Mouse (Mus musculus): ENCODE measurements at regions not wholly inside any gene's neighbourhood (a gene's known extent, or its start where the extent isn't known, plus 50 kb on each side); places are given as distances from the start of the nearest gene placed in this dataset.

DNA sequence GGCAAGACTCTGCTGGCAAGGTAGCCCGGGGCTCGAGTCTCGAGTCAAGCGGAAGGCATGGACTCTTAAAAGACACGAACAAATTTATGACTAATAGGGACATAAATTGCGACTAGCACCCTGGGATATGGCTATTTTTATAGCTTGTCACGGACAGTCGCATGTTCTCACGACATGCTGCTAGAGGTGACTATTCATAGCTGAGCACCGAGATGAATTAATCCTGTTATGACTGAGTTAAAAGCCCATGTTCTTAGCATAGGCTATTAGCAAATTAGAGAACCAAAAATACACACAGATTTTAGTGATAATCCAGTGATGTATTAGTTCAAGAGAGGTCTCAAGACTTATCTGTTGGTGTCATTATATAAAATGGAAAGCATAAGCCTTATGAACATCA, 539.2 kb downstream of the Gm19410 start:
- WGBS: 76% methylated on average over 10 of the region's 10 CpGs
- Histone ChIP-seq H3K36me3 (no peaks in the 10 kb centered on the region), H3K9ac (no peak overlapping the region), H3K4me2 (no peak overlapping the region), H3K4me3 (no peak overlapping the region), H3K4me1 (no peaks in the 10 kb centered on the region), H3K27ac (no peak overlapping the region), H3K27me3 (no peaks in the 10 kb centered on the region), H3K9me3 (no peaks in the 10 kb centered on the region)
- no peak for ATAC-seq (ENCODE audit: insufficient number of reproducible peaks, low FRiP score, low TSS enrichment, low read depth)

DNA sequence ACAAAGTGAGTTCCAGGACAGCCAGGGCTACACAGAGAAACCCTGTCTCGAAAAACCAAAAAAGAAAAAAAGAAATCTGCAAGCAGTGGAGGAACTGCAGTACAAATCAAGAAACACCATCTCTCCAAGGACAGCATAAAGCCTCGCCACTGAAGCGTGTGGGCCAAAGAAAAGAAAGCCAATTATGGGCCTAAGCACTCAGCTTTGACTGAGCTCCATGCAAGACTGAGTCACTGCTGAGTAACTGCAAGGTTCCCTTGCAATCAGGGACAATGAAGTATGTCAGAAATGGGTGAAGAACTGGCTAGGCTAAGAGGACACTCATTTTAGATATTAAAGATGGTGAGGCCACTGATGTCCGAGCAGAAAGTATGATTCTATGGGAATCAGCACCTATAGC, 540.7 kb downstream of the Gm19410 start:
- Histone ChIP-seq H3K9ac (no peak overlapping the region), H3K4me1 (peaks cover 2% of the 10 kb centered on the region; the same call in 1 of the 2 replicates), H3K9me3 (no peaks in the 10 kb centered on the region), H3K27me3 (no peaks in the 10 kb centered on the region), H3K36me3 (no peaks in the 10 kb centered on the region), H3K4me2 (no peak overlapping the region), H3K27ac (no peak overlapping the region), H3K4me3 (no peak overlapping the region)
- 84% methylated on average over 4 of the region's 4 CpGs for WGBS
- no peak for ATAC-seq (ENCODE audit: insufficient number of reproducible peaks, low FRiP score, low TSS enrichment, low read depth)

DNA sequence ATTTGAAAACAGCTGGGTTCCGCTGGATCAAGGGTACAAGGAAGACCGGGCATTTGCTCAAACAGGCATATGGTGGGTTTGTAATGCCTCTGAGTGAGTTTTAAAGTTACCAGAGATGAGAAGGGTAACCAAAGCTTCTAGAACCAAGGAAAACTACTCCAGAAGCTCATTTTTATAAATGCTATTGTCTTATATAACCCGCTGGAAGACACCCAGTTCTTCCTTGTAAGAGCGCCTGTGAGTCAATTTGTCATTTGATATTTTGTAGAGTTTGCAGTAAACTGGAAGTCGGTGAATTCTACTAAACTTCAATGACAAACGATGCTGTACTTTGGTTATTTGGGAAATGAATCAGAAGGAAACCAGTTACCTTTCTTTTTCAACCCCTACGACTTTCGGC, 541.9 kb downstream of the Gm19410 start:
- Histone ChIP-seq H3K27ac (no peak overlapping the region), H3K4me1 (peaks cover 2% of the 10 kb centered on the region; the same call in 1 of the 2 replicates), H3K4me3 (no peak overlapping the region), H3K9ac (no peak overlapping the region), H3K4me2 (no peak overlapping the region), H3K9me3 (no peaks in the 10 kb centered on the region), H3K36me3 (no peaks in the 10 kb centered on the region), H3K27me3 (no peaks in the 10 kb centered on the region)
- 82% methylated on average over 8 of the region's 8 CpGs for WGBS
- no peak for ATAC-seq (ENCODE audit: insufficient number of reproducible peaks, low FRiP score, low TSS enrichment, low read depth)

DNA sequence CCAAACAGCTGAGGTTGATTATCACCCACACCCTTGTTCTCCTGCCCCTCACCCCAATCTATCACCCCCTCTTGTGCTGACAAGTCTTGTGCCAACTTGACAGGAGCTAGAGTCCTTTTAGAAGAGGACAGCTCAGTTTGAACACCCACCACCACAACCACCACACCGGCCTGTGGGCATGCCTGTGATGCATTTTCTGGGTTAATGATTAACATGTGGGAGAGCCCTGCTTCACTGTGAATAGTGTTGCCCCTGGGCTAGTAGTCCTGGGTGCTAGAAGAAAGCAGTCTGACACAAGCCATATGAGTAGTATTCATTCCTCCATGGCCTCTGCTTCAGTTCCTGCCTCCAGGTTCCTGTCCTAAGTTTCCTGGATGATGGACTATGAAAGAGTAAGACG, 542.5 kb downstream of the Gm19410 start:
- Histone ChIP-seq H3K4me3 (no peak overlapping the region), H3K4me2 (no peak overlapping the region), H3K36me3 (no peaks in the 10 kb centered on the region), H3K27ac (no peak overlapping the region), H3K9ac (no peak overlapping the region), H3K27me3 (no peaks in the 10 kb centered on the region), H3K4me1 (peaks cover 2% of the 10 kb centered on the region; the same call in 1 of the 2 replicates), H3K9me3 (no peaks in the 10 kb centered on the region)
- 69% methylated on average over 2 of the region's 2 CpGs for WGBS
- no peak for ATAC-seq (ENCODE audit: insufficient number of reproducible peaks, low FRiP score, low TSS enrichment, low read depth)

DNA sequence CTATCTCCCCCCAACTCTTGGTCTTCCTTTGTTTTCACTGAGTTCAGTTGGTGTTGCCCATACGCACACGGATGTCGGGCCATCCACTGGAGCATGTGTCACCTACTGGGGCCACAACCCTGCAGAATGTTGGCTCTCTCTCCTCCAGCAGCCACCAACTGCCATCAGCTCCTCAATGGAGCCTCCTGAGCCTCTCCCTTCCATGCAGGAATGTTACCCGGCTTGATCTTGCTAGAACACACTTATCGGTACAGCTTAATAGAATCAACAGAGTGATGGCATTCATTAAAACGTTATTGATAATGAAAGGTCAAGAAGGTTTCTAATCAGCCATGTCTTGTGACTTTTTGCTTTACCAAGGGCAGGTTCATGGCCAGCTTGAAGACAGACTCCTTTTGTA, 543.7 kb downstream of the Gm19410 start:
- no peak for ATAC-seq (ENCODE audit: insufficient number of reproducible peaks, low FRiP score, low TSS enrichment, low read depth)
- Histone ChIP-seq H3K9me3 (no peaks in the 10 kb centered on the region), H3K9ac (no peak overlapping the region), H3K4me3 (no peak overlapping the region), H3K27ac (no peak overlapping the region), H3K4me2 (no peak overlapping the region), H3K36me3 (no peaks in the 10 kb centered on the region), H3K27me3 (no peaks in the 10 kb centered on the region), H3K4me1 (peaks cover 2% of the 10 kb centered on the region; the same call in 1 of the 2 replicates)
- 93% methylated on average over 6 of the region's 6 CpGs for WGBS

DNA sequence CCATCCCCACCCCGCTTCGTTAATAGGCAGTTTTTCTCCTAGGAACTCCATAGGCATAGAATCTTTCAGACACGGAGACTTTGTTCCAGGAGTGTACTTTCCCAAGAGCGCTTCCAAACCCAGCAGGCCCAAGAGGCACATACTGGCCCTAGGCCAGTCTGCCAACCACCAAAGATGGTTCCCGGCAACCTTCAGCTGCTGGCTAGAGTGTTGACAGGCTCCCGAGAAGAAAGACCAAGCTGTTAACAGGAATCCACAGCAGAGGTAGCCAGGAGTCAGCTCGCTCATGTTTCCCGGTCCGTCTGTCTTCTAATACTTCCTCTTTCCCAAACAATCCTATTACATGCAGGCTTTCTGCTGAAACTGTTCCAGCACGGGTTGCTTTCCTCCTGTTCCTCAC, 544.4 kb downstream of the Gm19410 start:
- peak overlapping the region; percentile 47 for H3K27ac ChIP-seq
- ATAC-seq (ENCODE audit: insufficient number of reproducible peaks, low FRiP score, low TSS enrichment, low read depth): peak; percentile 14; the same call in 1 of the 2 replicates

DNA sequence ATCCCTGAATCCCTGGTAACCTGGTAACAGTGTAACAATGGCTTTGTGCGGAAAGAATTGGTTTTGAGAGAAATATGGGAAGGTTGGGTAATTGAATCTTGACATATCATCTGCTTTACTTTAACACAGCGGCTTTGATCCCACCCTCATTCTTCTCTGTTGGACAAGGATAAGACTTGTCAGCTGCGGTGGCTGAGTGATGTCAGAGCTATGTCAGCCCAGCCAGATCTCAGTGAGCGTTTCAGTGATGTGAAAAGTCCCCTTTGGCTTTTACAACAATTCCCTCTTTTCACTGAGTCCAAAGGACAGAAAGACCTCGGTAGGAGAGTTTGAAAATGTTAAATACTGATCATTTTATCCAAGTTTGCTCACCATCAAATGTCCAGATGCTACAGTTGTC, 546.1 kb downstream of the Gm19410 start:
- no peak for ATAC-seq (ENCODE audit: insufficient number of reproducible peaks, low FRiP score, low TSS enrichment, low read depth)
- no peaks in the 10 kb centered on the region for H3K36me3 ChIP-seq
- H3K4me3 ChIP-seq: no peak overlapping the region
- no peak overlapping the region for H3K4me2 ChIP-seq
- no peak overlapping the region for H3K27ac ChIP-seq
- H3K9me3 ChIP-seq: no peaks in the 10 kb centered on the region
- H3K9ac ChIP-seq: no peak overlapping the region
- 72% methylated on average over 5 of the region's 5 CpGs for WGBS
- peaks cover 2% of the 10 kb centered on the region; the same call in 1 of the 2 replicates for H3K4me1 ChIP-seq
- no peaks in the 10 kb centered on the region for H3K27me3 ChIP-seq

More for the DNA sequence above, 544.4 kb downstream of the Gm19410 start:
- Histone ChIP-seq H3K4me1 (peaks cover 2% of the 10 kb centered on the region; the same call in 1 of the 2 replicates), H3K27me3 (no peaks in the 10 kb centered on the region), H3K4me3 (no peak overlapping the region), H3K36me3 (no peaks in the 10 kb centered on the region), H3K4me2 (peak overlapping the region; percentile 14; the same call in 1 of the 2 replicates), H3K9me3 (no peaks in the 10 kb centered on the region), H3K9ac (no peak overlapping the region)
- WGBS: 50% methylated on average over 10 of the region's 10 CpGs

DNA sequence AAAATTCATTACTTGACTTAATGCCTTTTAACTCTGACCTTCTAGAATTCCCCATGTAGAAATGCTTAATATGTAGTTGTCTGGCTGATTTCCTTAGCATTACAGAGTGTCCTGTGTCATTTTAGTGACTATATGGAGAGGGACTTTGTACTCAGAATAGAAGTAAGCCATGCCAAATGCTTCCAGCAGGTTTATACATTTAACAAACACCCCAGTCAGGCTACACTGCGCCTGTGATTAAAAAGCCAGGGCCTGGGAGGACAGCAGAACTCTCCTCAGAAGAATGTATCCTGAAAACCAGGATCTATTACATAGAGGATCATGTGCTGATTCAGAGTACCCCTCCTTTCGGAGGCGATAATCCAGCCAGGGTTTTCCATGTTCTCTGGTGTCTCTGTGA, 547.4 kb downstream of the Gm19410 start:
- no peak overlapping the region for H3K9ac ChIP-seq
- peaks cover 2% of the 10 kb centered on the region; the same call in 1 of the 2 replicates for H3K4me1 ChIP-seq
- no peak for ATAC-seq (ENCODE audit: insufficient number of reproducible peaks, low FRiP score, low TSS enrichment, low read depth)
- no peaks in the 10 kb centered on the region for H3K36me3 ChIP-seq
- H3K4me2 ChIP-seq: no peak overlapping the region
- 75% methylated on average over 3 of the region's 3 CpGs for WGBS
- H3K27me3 ChIP-seq: no peaks in the 10 kb centered on the region
- H3K4me3 ChIP-seq: no peak overlapping the region
- H3K9me3 ChIP-seq: no peaks in the 10 kb centered on the region
- H3K27ac ChIP-seq: no peak overlapping the region

DNA sequence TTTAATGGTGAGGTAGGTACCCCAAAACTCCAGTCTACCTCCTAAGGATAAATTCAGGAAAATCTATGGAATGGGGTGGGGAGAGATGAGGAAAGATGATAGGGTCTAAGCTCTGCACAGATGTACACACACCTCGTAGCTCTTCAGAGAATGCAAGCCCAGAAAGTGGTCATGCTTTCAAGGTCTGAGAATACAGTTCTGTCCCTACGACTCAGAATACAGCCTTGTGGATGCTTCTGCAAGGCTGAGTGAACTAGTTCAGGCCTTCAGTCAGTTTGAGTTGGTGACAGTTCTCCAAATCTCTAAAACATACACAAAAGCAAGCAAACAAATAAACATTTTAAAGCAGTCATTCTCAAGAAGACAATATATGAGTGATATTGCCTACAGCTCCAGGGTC, 552.8 kb downstream of the Gm19410 start:
- Histone ChIP-seq H3K4me2 (no peak overlapping the region), H3K4me1 (no peaks in the 10 kb centered on the region), H3K27me3 (no peaks in the 10 kb centered on the region), H3K36me3 (no peaks in the 10 kb centered on the region), H3K9me3 (no peaks in the 10 kb centered on the region), H3K4me3 (no peak overlapping the region), H3K27ac (no peak overlapping the region), H3K9ac (no peak overlapping the region)
- ATAC-seq (ENCODE audit: insufficient number of reproducible peaks, low FRiP score, low TSS enrichment, low read depth): no peak
- WGBS: 77% methylated on average over 2 of the region's 2 CpGs

DNA sequence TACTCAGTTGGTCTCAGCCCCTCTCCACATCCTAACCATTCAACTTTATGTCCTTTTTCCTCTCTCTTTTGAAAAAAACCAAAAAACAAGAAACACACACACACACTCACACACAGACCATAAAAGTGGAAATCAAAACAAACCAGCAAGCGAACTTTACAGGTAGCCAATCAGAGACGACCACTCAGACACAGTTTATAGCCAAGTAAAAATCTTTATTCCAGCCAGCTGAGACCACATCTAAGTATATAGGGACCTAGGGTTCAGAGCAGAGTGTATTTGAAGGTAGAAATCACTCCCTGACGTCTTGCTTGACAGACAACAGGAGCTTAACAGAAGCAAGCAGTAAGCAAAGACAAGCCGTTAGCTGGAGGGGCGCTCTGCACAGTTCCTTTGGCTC, 553.3 kb downstream of the Gm19410 start:
- no peak overlapping the region for H3K9ac ChIP-seq
- H3K27ac ChIP-seq: no peak overlapping the region
- H3K27me3 ChIP-seq: no peaks in the 10 kb centered on the region
- no peaks in the 10 kb centered on the region for H3K9me3 ChIP-seq
- no peak for ATAC-seq (ENCODE audit: insufficient number of reproducible peaks, low FRiP score, low TSS enrichment, low read depth)
- no peaks in the 10 kb centered on the region for H3K36me3 ChIP-seq
- WGBS: 31% methylated on average over 5 of the region's 5 CpGs
- H3K4me2 ChIP-seq: no peak overlapping the region
- no peaks in the 10 kb centered on the region for H3K4me1 ChIP-seq
- no peak overlapping the region for H3K4me3 ChIP-seq

DNA sequence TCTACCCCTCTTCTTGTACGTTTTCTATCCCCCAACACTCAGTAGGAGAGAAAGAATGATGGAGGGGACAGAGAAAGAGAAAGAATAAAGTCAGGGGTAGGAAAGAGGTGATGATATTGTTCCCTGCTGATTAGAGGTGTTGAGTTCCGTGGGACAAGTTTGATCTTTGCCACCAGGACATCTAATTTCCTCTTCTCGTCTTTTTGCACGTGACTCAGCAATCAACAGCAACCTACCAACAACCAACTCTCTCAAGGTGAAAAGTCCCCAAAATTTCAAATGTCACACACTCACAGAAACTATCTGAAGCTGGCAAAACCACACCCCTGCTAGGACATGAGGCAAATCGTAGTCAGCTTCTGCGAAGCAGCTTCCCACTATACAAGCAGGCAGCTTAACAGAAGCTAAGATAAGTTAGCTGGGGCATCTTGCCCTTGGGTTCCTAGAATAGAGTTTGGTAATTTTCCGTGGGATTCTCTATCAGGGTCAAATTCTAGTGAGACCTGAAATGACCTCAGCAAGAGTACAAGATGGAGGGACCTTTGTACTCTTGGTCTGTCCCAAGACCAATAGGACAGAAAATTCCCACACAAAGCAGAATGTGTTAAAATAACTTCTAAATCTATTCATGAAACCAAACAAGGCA, 553.8 kb downstream of the Gm19410 start:
- Histone ChIP-seq H3K36me3 (no peaks in the 10 kb centered on the region), H3K4me2 (no peak overlapping the region), H3K9ac (no peak overlapping the region), H3K9me3 (no peaks in the 10 kb centered on the region), H3K4me1 (no peaks in the 10 kb centered on the region), H3K27ac (no peak overlapping the region), H3K27me3 (no peaks in the 10 kb centered on the region), H3K4me3 (no peak overlapping the region)
- no peak for ATAC-seq (ENCODE audit: insufficient number of reproducible peaks, low FRiP score, low TSS enrichment, low read depth)
- 49% methylated on average over 7 of the region's 7 CpGs for WGBS

DNA sequence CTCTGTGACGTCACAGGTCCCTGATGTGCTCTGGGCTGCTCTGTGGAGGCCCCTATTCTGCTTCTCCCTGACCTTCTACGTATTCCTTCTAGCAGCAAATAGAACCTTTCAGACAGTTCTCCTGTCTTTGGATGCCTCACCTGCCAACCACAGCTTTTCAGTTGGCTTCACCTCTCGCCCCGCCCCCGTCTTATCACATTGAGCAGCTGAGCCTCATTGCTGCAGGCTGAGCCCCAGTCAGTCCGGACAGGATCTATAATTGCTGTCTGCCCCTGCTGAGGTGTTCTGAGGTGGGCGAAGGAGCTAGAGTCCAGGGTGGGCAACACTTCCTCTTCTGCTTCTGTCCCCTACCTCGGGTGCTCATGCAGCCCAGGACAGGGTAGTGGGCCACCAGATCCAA, 556.5 kb downstream of the Gm19410 start:
- H3K9ac ChIP-seq: no peak overlapping the region
- H3K9me3 ChIP-seq: no peaks in the 10 kb centered on the region
- H3K4me2 ChIP-seq: no peak overlapping the region
- no peaks in the 10 kb centered on the region for H3K4me1 ChIP-seq
- H3K36me3 ChIP-seq: no peaks in the 10 kb centered on the region
- 78% methylated on average over 8 of the region's 8 CpGs for WGBS
- no peak; the same call in 1 of the 2 replicates for ATAC-seq (ENCODE audit: insufficient number of reproducible peaks, low FRiP score, low TSS enrichment, low read depth)
- H3K4me3 ChIP-seq: no peak overlapping the region
- no peaks in the 10 kb centered on the region for H3K27me3 ChIP-seq
- no peak overlapping the region for H3K27ac ChIP-seq

DNA sequence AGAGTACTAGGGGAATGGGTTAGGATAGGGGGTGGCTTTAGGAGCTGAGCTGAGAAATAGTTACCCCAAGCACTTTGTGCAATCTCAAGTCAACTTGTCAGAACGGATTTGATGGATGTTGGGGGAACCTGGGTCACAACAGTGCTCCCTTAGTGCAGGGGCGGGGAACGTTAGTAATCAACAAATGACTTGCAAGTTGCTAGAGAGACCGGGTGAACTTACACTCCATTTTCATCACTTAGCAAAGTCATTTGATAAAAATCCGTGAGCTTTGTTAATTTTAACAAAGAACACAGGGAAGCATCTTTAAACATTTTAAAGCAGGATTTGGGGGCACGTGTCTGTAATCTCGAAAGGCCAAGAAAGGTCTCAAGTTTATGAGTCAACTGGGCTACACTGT, 557.0 kb downstream of the Gm19410 start:
- Histone ChIP-seq H3K4me3 (no peak overlapping the region), H3K4me2 (no peak overlapping the region), H3K9ac (no peak overlapping the region), H3K9me3 (no peaks in the 10 kb centered on the region), H3K27ac (no peak overlapping the region), H3K27me3 (no peaks in the 10 kb centered on the region), H3K4me1 (no peaks in the 10 kb centered on the region), H3K36me3 (no peaks in the 10 kb centered on the region)
- ATAC-seq (ENCODE audit: insufficient number of reproducible peaks, low FRiP score, low TSS enrichment, low read depth): no peak
- 74% methylated on average over 7 of the region's 7 CpGs for WGBS
